14 mouse cellular contexts compared by ENCODE assay signal in genomic region chr9:106889321-106889720, GRCm38 (mm10). TPM values are rescaled to one million over a fixed set of nuclear protein-coding genes. Genes with fewer than 3 reads are reported as not detected.
A peak's percentile ranks its signal among the peaks of the same experiment; 100 is the strongest.
DNase-seq lines count a peak whose midpoint lies in the region; ATAC-seq and TF ChIP-seq lines count a peak whose summit lies in the region.
"Had no signal": no experiment of that assay in that cellular context is flagged by ENCODE, and none has a peak within 500 bp of the region (broad histone marks: within the 10 kb centered on the region; RNA-seq: fewer than 3 reads in every experiment).

No protein-coding gene starts in this region.

- no peak for DNase-seq in gastrocnemius, adult 2 months
- DNase-seq in adrenal gland, postnatal 4 days (ENCODE audit: low spot score in 2 of 2): no peak
- DNase-seq: heart, adult 18-20 months; right cerebral cortex, postnatal 4 days; thymus, postnatal 36 days had no signal

- intact Hi-C loops in gastrocnemius, adult 2 months (cut with DNase I): loop anchor here (5.0 kb wide), 1 partner anchor 67 kb away; the partner anchor contains the start of gene Dcaf1

- peaks cover 56% of the 10 kb centered on the region for H3K79me2 ChIP-seq in C2C12 (ENCODE audit: control insufficient read depth, insufficient read depth)

- no peak overlapping the region for H3K4me2 ChIP-seq in hindbrain, embryonic 13.5 days
- H3K4me2 ChIP-seq in hindbrain, embryonic 16.5 days (ENCODE audit: low read length): no peak overlapping the region
- H3K4me2 ChIP-seq: embryonic facial prominence, embryonic 15.5 days had no signal

- H3K9me3 ChIP-seq in erythroblast, embryonic 14.5 days (ENCODE audit: control insufficient read depth, low read length): 0 out of 2 replicates have a peak, but pooled peaks cover 2% of the 10 kb centered on the region
- H3K9me3 ChIP-seq in hindbrain, embryonic 13.5 days: no peaks in the 10 kb centered on the region
- H3K9me3 ChIP-seq in hindbrain, embryonic 16.5 days (ENCODE audit: control insufficient read depth, low read length): no peaks in the 10 kb centered on the region
- H3K9me3 ChIP-seq: embryonic facial prominence, embryonic 15.5 days had no signal

- ATAC-seq in erythroblast, adult 5-6 weeks (replicated peaks; ENCODE audit: low FRiP score, poor library complexity, severe bottlenecking): no peak
- no peak for ATAC-seq in hindbrain, embryonic 13.5 days (ENCODE audit: low FRiP score)
- ATAC-seq in hindbrain, embryonic 16.5 days: no peak
- ATAC-seq: intestine, postnatal 0 days had no signal

- peak overlapping the region; percentile 0 for H3K4me3 ChIP-seq in erythroblast, embryonic 14.5 days (replicated peaks)
- H3K4me3 ChIP-seq in hindbrain, embryonic 13.5 days: no peak overlapping the region
- H3K4me3 ChIP-seq in hindbrain, embryonic 16.5 days (ENCODE audit: low read length): no peak overlapping the region
- H3K4me3 ChIP-seq in C2C12 (ENCODE audit: insufficient read depth, poor library complexity, severe bottlenecking): no peak overlapping the region
- peak overlapping the region; percentile 93; the same call in 1 of the 2 replicates for H3K4me3 ChIP-seq in embryonic fibroblast, embryonic 13.5 days (ENCODE audit: insufficient read depth, low read length)
- no peak overlapping the region for H3K4me3 ChIP-seq in gastrocnemius, adult 2 months
- H3K4me3 ChIP-seq: embryonic facial prominence, embryonic 15.5 days had no signal

- H3K4me1 ChIP-seq in erythroblast, embryonic 14.5 days (ENCODE audit: control insufficient read depth): peaks cover 68% of the 10 kb centered on the region
- peaks cover 65% of the 10 kb centered on the region for H3K4me1 ChIP-seq in hindbrain, embryonic 13.5 days (replicated peaks)
- H3K4me1 ChIP-seq in hindbrain, embryonic 16.5 days (ENCODE audit: control insufficient read depth, insufficient read depth, low read depth, low read length): peaks cover 34% of the 10 kb centered on the region
- peaks cover 9% of the 10 kb centered on the region for H3K4me1 ChIP-seq in embryonic fibroblast, embryonic 13.5 days (ENCODE audit: control insufficient read depth, insufficient read depth, low read length)

- H3K27me3 ChIP-seq in erythroblast, embryonic 14.5 days (ENCODE audit: control insufficient read depth): no peaks in the 10 kb centered on the region
- no peaks in the 10 kb centered on the region for H3K27me3 ChIP-seq in hindbrain, embryonic 13.5 days
- H3K27me3 ChIP-seq in hindbrain, embryonic 16.5 days (replicated peaks; ENCODE audit: control insufficient read depth, insufficient read depth, low read length): no peaks in the 10 kb centered on the region
- no peaks in the 10 kb centered on the region for H3K27me3 ChIP-seq in C2C12 (ENCODE audit: control insufficient read depth, insufficient read depth, insufficient read length)
- H3K27me3 ChIP-seq: embryonic facial prominence, embryonic 15.5 days had no signal

- H3K9ac ChIP-seq in hindbrain, embryonic 13.5 days: 0 out of 2 replicates have a peak overlapping the region, but pooled peaks have one; percentile 96
- H3K9ac ChIP-seq in hindbrain, embryonic 16.5 days (ENCODE audit: low read depth, low read length): no peak overlapping the region

- H3K79me3 ChIP-seq in C2C12 (ENCODE audit: low read depth): peaks cover 42% of the 10 kb centered on the region

- no peak overlapping the region for H3ac ChIP-seq in C2C12 (ENCODE audit: control insufficient read depth, insufficient read length, low read depth)

- no peak for TF ChIP-seq CTCF in C2C12 (IDR thresholded peaks at IDR 0.05; ENCODE audit: control insufficient read depth, insufficient read depth, insufficient read length)
- TF ChIP-seq CTCF in embryonic fibroblast, embryonic 13.5 days (IDR thresholded peaks at IDR 0.05; ENCODE audit: borderline replicate concordance, insufficient read depth, low read length): no peak
- no peak for TF ChIP-seq CTCF in gastrocnemius, adult 2 months (IDR thresholded peaks at IDR 0.05)

- TF ChIP-seq POLR2A in embryonic fibroblast, embryonic 13.5 days (IDR thresholded peaks at IDR 0.05; ENCODE audit: low read depth, low read length): no peak

- H3K27ac ChIP-seq in hindbrain, embryonic 13.5 days: no peak overlapping the region
- H3K27ac ChIP-seq in hindbrain, embryonic 16.5 days (ENCODE audit: low read depth, low read length): no peak overlapping the region
- H3K27ac ChIP-seq in embryonic fibroblast, embryonic 13.5 days (ENCODE audit: insufficient read depth, low read length): no peak overlapping the region
- H3K27ac ChIP-seq in gastrocnemius, adult 2 months: no peak overlapping the region
- H3K27ac ChIP-seq: embryonic facial prominence, embryonic 15.5 days; macrophage had no signal

- peaks cover 52% of the 10 kb centered on the region for H3K36me3 ChIP-seq in erythroblast, embryonic 14.5 days (ENCODE audit: control insufficient read depth)
- H3K36me3 ChIP-seq in hindbrain, embryonic 13.5 days: peaks cover 38% of the 10 kb centered on the region
- peaks cover 23% of the 10 kb centered on the region for H3K36me3 ChIP-seq in hindbrain, embryonic 16.5 days (ENCODE audit: control insufficient read depth, insufficient read depth, low read length)
- H3K36me3 ChIP-seq in C2C12 (ENCODE audit: control insufficient read depth, insufficient read depth): peaks cover 31% of the 10 kb centered on the region

- 89% methylated on average over 9 of the region's 9 CpGs for WGBS in hindbrain, embryonic 13.5 days
- 87% methylated on average over 9 of the region's 9 CpGs for WGBS in hindbrain, embryonic 16.5 days

TF ChIP-seq in C2C12, 6 proteins besides CTCF, POLR2A, EP300 and RAD21:
- TF ChIP-seq USF1 (IDR thresholded peaks at IDR 0.05; ENCODE audit: low read depth) (peak; percentile 17), FOSL1 (IDR thresholded peaks at IDR 0.05; ENCODE audit: insufficient read depth, low read length, poor library complexity, severe bottlenecking) (no peak)

RNA-seq across cellular contexts. Expression of gene Rbm15b, which starts 2.1 kb away (rescaled TPM):
- polyA plus RNA-seq in erythroblast, embryonic 14.5 days (2012): 1.4 and 1.9 TPM in 2 replicates
- total RNA-seq in erythroblast, adult 5-6 weeks (2015; ENCODE audit: low replicate concordance): 4.2 and 6.9 TPM in 2 replicates
- 8.6 and 10.2 TPM in 2 replicates for total RNA-seq in erythroblast, adult 5-6 weeks (2017; ENCODE audit: low replicate concordance)
- polyA plus RNA-seq in hindbrain, embryonic 13.5 days (2015; fragmentation: Nextera tagmentation; extraction: Ambion mirVana): 14.2 and 16.5 TPM in 2 replicates
- polyA plus RNA-seq in hindbrain, embryonic 16.5 days (2015; fragmentation: Nextera tagmentation; extraction: Ambion mirVana): 7.9 and 11.8 TPM in 2 replicates
- polyA plus RNA-seq in C2C12 (2012; fragmentation: generic; extraction: Trizol): 21.0 TPM
- 36.8 and 43.6 TPM in 2 replicates for polyA plus RNA-seq in embryonic fibroblast, embryonic 13.5 days (2011; ENCODE audit: insufficient read length, low read depth, missing spikeins)
- total RNA-seq in gastrocnemius, adult 2 months (2021): 1 to 10 TPM; 5.9 to 7.5 TPM
- total RNA-seq in adrenal gland, postnatal 4 days (2021): 10 to 100 TPM; 39.3 to 42.3 TPM

RNA-seq across cellular contexts. Expression of gene Manf, which starts 2.5 kb away (rescaled TPM):
- polyA plus RNA-seq in erythroblast, embryonic 14.5 days (2012): 7.1 and 10.6 TPM in 2 replicates
- total RNA-seq in erythroblast, adult 5-6 weeks (2015; ENCODE audit: low replicate concordance): 112 and 129 TPM in 2 replicates
- 49.9 and 77.7 TPM in 2 replicates for total RNA-seq in erythroblast, adult 5-6 weeks (2017; ENCODE audit: low replicate concordance)
- 174 and 190 TPM in 2 replicates for polyA plus RNA-seq in hindbrain, embryonic 13.5 days (2015; fragmentation: Nextera tagmentation; extraction: Ambion mirVana)
- 185 and 188 TPM in 2 replicates for polyA plus RNA-seq in hindbrain, embryonic 16.5 days (2015; fragmentation: Nextera tagmentation; extraction: Ambion mirVana)
- polyA plus RNA-seq in C2C12 (2012; fragmentation: generic; extraction: Trizol): 516 TPM
- 290 and 304 TPM in 2 replicates for polyA plus RNA-seq in embryonic fibroblast, embryonic 13.5 days (2011; ENCODE audit: insufficient read length, low read depth, missing spikeins)
- 10 to 100 TPM; 42.1 to 58.2 TPM for total RNA-seq in gastrocnemius, adult 2 months (2021)
- 100 to 1,000 TPM; 264 to 274 TPM for total RNA-seq in adrenal gland, postnatal 4 days (2021)

Comparison
In these comparisons a context has a peak if more than half of its experiments do, and no peak if none do; other contexts are left out.
1. H3K4me3 ChIP-seq: peak in erythroblast, embryonic 14.5 days (single experiment) and embryonic fibroblast, embryonic 13.5 days (single experiment); none in hindbrain, embryonic 13.5 days (single experiment), hindbrain, embryonic 16.5 days (single experiment), C2C12 (single experiment) and gastrocnemius, adult 2 months (single experiment).
2. RNA of gene Manf, which starts 2.5 kb away (polyA plus RNA-seq): 516 TPM in C2C12 (single experiment), 290 to 304 TPM in embryonic fibroblast, embryonic 13.5 days, 174 to 190 TPM in hindbrain, embryonic 13.5 days and 185 to 188 TPM in hindbrain, embryonic 16.5 days; 7.1 to 10.6 TPM in erythroblast, embryonic 14.5 days; every median in the first group is over 10 times any median in the second.